Mouse (Mus musculus) megakaryocyte, embryonic 14.5 days (primary cell): ENCODE data around the gene Phf21a.

ENCODE experiments used
- FLI1 ChIP-seq: IDR thresholded peaks from 2 replicates; pipeline ENCODE4 v1.6.1; 2012; ENCODE audit warnings: low read length, inconsistent platforms, mixed read lengths
- GATA1 ChIP-seq: IDR thresholded peaks from 3 replicates; pipeline ENCODE4 v1.6.1; 2012; ENCODE audit warnings: mixed read lengths, low read length, inconsistent platforms, borderline replicate concordance

DNA sequence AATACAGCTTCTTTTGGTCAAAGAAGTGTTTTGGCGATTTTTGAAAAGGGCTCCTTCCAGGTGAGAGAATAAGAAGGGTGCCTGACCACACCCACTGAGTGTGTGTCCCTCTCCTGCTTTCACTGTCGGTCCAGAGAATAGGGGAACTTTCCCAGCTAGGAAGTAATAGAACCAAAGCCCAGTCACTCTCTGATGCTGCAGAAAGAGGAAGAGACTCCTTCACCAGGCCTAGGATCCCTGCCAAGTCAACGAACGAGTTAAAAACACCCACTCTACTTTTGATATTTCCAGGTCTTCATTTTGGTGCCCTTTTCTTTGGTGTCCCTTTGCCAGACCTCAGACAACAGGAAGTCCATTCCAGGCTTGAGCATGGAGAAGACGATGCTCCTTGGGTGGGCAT is 31.6 kb downstream of the Phf21a start:
- no peak for TF ChIP-seq GATA1
- TF ChIP-seq FLI1: no peak
